Comparison of ENCODE assay signal across 39 mouse cellular contexts in the genomic region with DNA sequence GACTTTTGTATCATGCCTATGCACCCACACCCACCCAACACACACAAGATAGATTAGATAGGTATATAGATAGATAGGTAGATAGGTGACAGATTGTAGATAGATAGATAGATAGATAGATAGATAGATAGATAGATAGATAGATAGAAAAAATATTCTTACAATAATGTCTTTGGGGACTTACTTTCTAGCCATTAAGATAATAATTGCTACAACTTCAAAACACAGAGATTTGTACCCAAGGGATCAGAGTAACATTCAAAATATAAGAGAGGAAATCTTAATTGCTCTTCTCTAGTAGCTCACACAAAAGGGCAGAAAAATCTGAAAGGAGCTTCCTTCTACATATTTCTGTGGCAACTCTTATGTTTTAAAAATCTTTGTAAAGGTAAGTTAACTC. TPM values are rescaled to one million over a fixed set of nuclear protein-coding genes. Genes with fewer than 3 reads are reported as not detected.
"Had no signal": no experiment of that assay in that cellular context is flagged by ENCODE, and none has a peak within 500 bp of the region (broad histone marks: within the 10 kb centered on the region; RNA-seq: fewer than 3 reads in every experiment).

Gene Olfr967 (plus strand): TSS at position 301 of the 400 bp plus-strand sequence.

- H3K4me1 ChIP-seq: embryonic facial prominence, embryonic 10.5 days; embryonic facial prominence, embryonic 12.5 days; embryonic facial prominence, embryonic 13.5 days; embryonic facial prominence, embryonic 15.5 days; forebrain, embryonic 10.5 days; forebrain, embryonic 12.5 days; forebrain, embryonic 13.5 days; forebrain, embryonic 15.5 days had no signal

- H3K4me3 ChIP-seq: embryonic facial prominence, embryonic 10.5 days; embryonic facial prominence, embryonic 12.5 days; embryonic facial prominence, embryonic 13.5 days; embryonic facial prominence, embryonic 15.5 days; erythroblast, embryonic 14.5 days; forebrain, embryonic 10.5 days; forebrain, embryonic 12.5 days; forebrain, embryonic 13.5 days; forebrain, embryonic 15.5 days; gastrocnemius, adult 2 months; heart, adult 2 months had no signal

- DNase-seq: cerebellum, adult 2 months; cerebellum, adult 8-10 months; cerebellum, adult 9-10 months; cerebellum, adult 9-11 months; cerebellum, postnatal 10 days; cerebellum, postnatal 14 days; cerebellum, postnatal 25 days; cerebellum, postnatal 36 days; embryo, embryonic 11 days; forebrain, postnatal 0 days; gastrocnemius, adult 2 months; gastrocnemius, postnatal 10 days; gastrocnemius, postnatal 14 days; gastrocnemius, postnatal 25 days; gastrocnemius, postnatal 36 days; heart, adult 11 months; heart, adult 18-20 months; heart, adult 2 months had no signal

- H3K27ac ChIP-seq: embryonic facial prominence, embryonic 10.5 days; embryonic facial prominence, embryonic 12.5 days; embryonic facial prominence, embryonic 13.5 days; embryonic facial prominence, embryonic 15.5 days; forebrain, embryonic 10.5 days; forebrain, embryonic 12.5 days; forebrain, embryonic 13.5 days; forebrain, embryonic 15.5 days; gastrocnemius, adult 2 months; heart, adult 2 months had no signal

RNA-seq across cellular contexts. Expression of gene Olfr967, which starts in this region (rescaled TPM):
- total RNA-seq: common myeloid progenitor, adult 5-6 weeks; forebrain, postnatal 0 days; gastrocnemius, adult 18-20 months; gastrocnemius, adult 2 months; gastrocnemius, adult 8-10 months; gastrocnemius, postnatal 10 days; gastrocnemius, postnatal 14 days; gastrocnemius, postnatal 25 days; gastrocnemius, postnatal 36 days; granulocyte monocyte progenitor cell, adult 5-6 weeks; heart, adult 18-20 months; heart, adult 2 months; heart, adult 8-10 months had no signal
- polyA plus RNA-seq: cerebellum, adult 2 months; embryonic facial prominence, embryonic 10.5 days; embryonic facial prominence, embryonic 11.5 days; embryonic facial prominence, embryonic 12.5 days; embryonic facial prominence, embryonic 13.5 days; embryonic facial prominence, embryonic 14.5 days; embryonic facial prominence, embryonic 15.5 days; erythroblast, embryonic 14.5 days; forebrain, embryonic 10.5 days; forebrain, embryonic 11.5 days; forebrain, embryonic 12.5 days; forebrain, embryonic 13.5 days; forebrain, embryonic 14.5 days; forebrain, embryonic 15.5 days; forebrain, embryonic 16.5 days; forebrain, postnatal 0 days; frontal cortex, adult 2 months; gonadal fat pad, adult 2 months; heart, adult 2 months had no signal
